Mouse (Mus musculus) embryonic facial prominence, embryonic 14.5 days (tissue): Measurements from ENCODE around the gene 1810010H24Rik. TPM values are rescaled to one million over a fixed set of nuclear protein-coding genes. Genes with fewer than 3 reads are reported as not detected.
A peak's percentile ranks its signal among the peaks of the same experiment; 100 is the strongest.
"Not testable (repeated sequence)": the region's sequence is repeated elsewhere in the genome, so short reads cannot be mapped to it uniquely, and the experiment has no call there.

ENCODE experiments used
- ATAC-seq: fragments of 200-750 bp; cut with Nextera tagmentation; 2 replicates; pipeline ENCODE4 v1.8.0; 2017; ENCODE audit warnings: low read depth, moderate number of reproducible peaks, moderate TSS enrichment
- DNase-seq: peaks from one replicate; pipeline ENCODE4 v3.0.0-alpha.2; 2015; ENCODE audit warnings: low spot score
- H3K27ac ChIP-seq: fragments of 300-500 bp; sonication (generic); replicated peaks from 2 replicates; pipeline ENCODE4 v1.5.1; 2014; ENCODE audit warnings: low read depth, mild to moderate bottlenecking, low read length, moderate library complexity
- H3K27me3 ChIP-seq: fragments of 300-500 bp; sonication (generic); replicated peaks from 2 replicates; pipeline ENCODE4 v1.6.1; 2014; ENCODE audit warnings: low read length; ENCODE audit not compliant: control insufficient read depth, insufficient read depth
- H3K36me3 ChIP-seq: fragments of 300-500 bp; sonication (generic); 2 replicates; pipeline ENCODE4 v1.6.1; 2014; ENCODE audit warnings: low read length, mixed read lengths; ENCODE audit not compliant: control insufficient read depth, insufficient read depth
- H3K4me1 ChIP-seq: fragments of 300-500 bp; sonication (generic); 2 replicates; pipeline ENCODE4 v1.6.1; 2014; ENCODE audit warnings: antibody characterized with exemption, low read length; ENCODE audit not compliant: control insufficient read depth, insufficient read depth
- H3K4me2 ChIP-seq: fragments of 300-500 bp; sonication (generic); 2 replicates; pipeline ENCODE4 v1.6.1; 2014; ENCODE audit warnings: low read depth, mild to moderate bottlenecking, low read length, moderate library complexity, mixed read lengths
- H3K4me3 ChIP-seq: fragments of 300-500 bp; sonication (generic); 2 replicates; pipeline ENCODE4 v1.5.1; 2014; ENCODE audit warnings: low read depth, mild to moderate bottlenecking, low read length
- H3K9ac ChIP-seq: fragments of 300-500 bp; sonication (generic); 2 replicates; pipeline ENCODE4 v1.6.1; 2014; ENCODE audit warnings: low read depth, mild to moderate bottlenecking, low read length, moderate library complexity, mixed read lengths
- H3K9me3 ChIP-seq: fragments of 300-500 bp; sonication (generic); 2 replicates; pipeline ENCODE4 v1.6.1; 2016; ENCODE audit warnings: low read length; ENCODE audit not compliant: control insufficient read depth
- WGBS: fragments of 180-500 bp; shearing (Covaris S2); extraction: QIAGEN DNeasy Blood & Tissue Kit; methylation state at CpG from one replicate; pipeline ENCODE4 v1.1.7; 2014; 5-methylcytosine and 5-hydroxymethylcytosine counted together
- polyA plus RNA-seq: library from polyadenylated mRNA; unstranded; fragments of >200 nt; fragmentation: Nextera tagmentation; extraction: Ambion mirVana; gene quantifications from 2 replicates; pipeline ENCODE4 v1.2.1, GENCODE M21; 2014

The 1810010H24Rik gene
- polyA plus RNA-seq, 1 experiment from 2014 or later: 4.3 TPM

DNA sequence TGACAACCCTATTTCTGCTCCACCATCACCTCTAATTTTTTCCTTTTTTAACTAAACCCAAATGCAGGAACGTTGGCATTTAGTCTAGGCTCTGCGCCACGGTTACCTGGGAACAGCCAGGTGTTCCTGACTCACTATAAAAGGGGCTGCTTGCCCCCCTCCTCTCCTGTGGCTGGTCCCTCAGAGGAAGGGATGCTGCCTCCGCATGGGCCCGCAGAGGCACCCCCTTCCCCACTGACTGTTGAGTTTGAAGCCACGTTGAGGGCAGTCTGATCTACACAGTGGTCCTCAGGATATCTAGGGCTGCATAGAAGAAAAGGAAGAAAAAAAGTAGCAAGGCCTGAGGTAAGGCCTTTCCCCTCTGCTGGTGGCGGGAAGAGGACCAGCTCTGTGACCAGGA, 14.3 kb upstream of the 1810010H24Rik start:
- H3K4me3 ChIP-seq: no peak overlapping the region
- H3K36me3 ChIP-seq: no peaks in the 10 kb centered on the region
- no peak overlapping the region for H3K9ac ChIP-seq
- DNase-seq (no peak), ATAC-seq (no peak)
- H3K4me2 ChIP-seq: peak overlapping the region; percentile 71; the same call in 1 of the 2 replicates
- no peaks in the 10 kb centered on the region for H3K27me3 ChIP-seq
- no peak overlapping the region for H3K27ac ChIP-seq
- 77% methylated on average over 7 of the region's 7 CpGs for WGBS
- no peaks in the 10 kb centered on the region for H3K9me3 ChIP-seq
- H3K4me1 ChIP-seq: peaks cover 6% of the 10 kb centered on the region; the same call in 1 of the 2 replicates

DNA sequence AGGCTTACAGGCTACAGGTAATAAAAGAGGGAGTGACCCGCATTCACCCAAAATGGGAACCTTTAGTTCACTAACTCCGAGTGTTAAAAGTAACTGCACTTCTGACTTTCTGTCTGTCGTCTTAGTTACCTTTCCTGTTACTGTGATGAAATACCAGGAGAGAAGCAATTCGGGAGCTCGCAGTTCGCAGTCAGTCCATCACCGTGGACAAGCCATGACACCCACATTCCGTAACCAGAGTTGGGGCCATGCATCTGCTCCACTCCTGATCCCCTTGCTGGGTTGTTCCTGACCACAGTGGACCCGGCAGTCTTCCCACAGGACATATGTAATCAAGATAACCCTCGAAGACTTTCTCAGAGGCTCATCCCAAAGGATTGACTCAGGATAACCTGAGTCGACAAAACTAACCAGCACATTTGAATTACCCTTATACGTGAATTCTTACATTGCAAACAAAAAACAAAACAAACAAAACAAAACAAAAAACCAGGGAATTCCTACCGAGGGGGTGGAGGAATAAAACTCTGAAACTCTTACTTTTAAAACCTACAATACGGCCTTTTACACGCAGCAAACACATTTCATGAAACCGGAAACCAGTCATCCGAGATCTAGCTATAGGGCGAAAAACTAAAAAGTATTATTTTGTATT, 13.7 kb upstream of the 1810010H24Rik start:
- WGBS: 26% methylated on average over 18 of the region's 18 CpGs
- peak overlapping the region; percentile 60 for H3K4me3 ChIP-seq
- peak overlapping the region; percentile 81 for H3K9ac ChIP-seq
- H3K9me3 ChIP-seq: no peaks in the 10 kb centered on the region
- H3K27ac ChIP-seq: peak overlapping the region; percentile 98
- ATAC-seq (no peak), DNase-seq (no peak)
- H3K27me3 ChIP-seq: no peaks in the 10 kb centered on the region
- H3K4me1 ChIP-seq: peaks cover 6% of the 10 kb centered on the region; the same call in 1 of the 2 replicates
- H3K4me2 ChIP-seq: peak overlapping the region; percentile 71
- no peaks in the 10 kb centered on the region for H3K36me3 ChIP-seq

DNA sequence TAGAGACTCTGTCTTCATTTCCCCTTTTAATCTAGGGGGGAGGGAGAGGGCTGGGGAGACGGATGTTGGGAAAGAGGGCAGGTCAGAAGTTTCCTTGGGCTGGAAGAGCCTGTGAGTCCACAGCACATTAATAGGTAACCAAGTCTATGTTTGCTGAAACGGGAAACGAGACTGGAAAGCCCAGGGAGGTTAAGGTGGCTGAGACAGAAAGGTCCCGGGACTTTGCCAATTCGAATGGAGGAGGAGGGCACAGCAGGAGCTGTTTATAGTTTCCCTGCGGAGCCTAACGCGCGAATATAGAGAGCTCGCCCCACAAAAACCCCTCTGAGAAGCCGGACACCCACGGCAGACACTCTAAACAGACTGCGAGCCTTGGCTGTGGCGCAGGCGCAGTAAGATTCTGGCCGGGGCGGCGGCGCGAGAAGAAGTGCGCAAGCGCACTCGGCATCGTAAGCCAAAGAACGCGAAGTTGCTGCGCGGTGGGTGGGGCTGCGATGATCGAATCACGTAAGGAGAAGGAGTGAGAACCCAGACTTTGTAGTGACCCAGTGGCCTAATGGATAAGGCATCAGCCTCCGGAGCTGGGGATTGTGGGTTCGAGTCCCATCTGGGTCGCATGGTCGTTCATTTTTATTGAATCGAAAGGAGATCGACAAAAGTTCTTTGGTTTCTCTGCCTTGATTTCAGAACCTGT, 13.0 kb upstream of the 1810010H24Rik start:
- under 1% methylated on average over 37 of the region's 37 CpGs for WGBS
- ATAC-seq (peak; percentile 96), DNase-seq (peak; percentile 96)
- Histone ChIP-seq H3K9me3 (no peaks in the 10 kb centered on the region), H3K4me2 (peak overlapping the region; percentile 71), H3K4me3 (peak overlapping the region; percentile 60), H3K27ac (peak overlapping the region; percentile 98), H3K27me3 (no peaks in the 10 kb centered on the region), H3K9ac (peak overlapping the region; percentile 81), H3K4me1 (peaks cover 6% of the 10 kb centered on the region; the same call in 1 of the 2 replicates), H3K36me3 (no peaks in the 10 kb centered on the region)

DNA sequence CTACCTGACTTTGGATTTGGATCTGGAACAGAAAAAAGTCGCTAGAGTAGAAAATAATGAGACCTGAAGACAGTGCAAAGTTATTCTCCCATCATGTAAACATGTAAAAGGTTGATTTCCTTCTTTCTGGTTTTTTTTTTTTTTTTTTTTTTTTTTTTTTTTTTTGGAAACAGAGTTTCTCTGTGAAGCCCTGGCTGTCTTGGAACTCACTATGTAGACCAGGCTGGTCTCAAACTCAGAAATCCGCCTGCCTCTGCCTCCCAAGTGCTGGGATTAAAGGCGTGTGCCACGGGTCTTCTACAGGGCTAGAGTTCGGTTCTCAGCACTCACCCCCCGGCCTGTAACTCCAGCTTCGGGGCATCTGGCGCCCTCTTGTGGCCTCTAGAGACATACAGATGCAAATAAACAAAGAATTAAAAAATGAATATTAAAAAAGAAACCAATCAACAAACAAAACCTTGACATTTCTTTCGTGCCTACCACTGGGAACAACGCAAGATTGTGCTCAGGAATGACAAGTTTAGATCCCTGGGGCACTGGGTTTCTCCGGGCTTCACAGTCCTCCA, 11.4 kb upstream of the 1810010H24Rik start:
- Histone ChIP-seq H3K36me3 (no peaks in the 10 kb centered on the region), H3K4me3 (no peak overlapping the region), H3K27ac (no peak overlapping the region), H3K9me3 (no peaks in the 10 kb centered on the region), H3K9ac (no peak overlapping the region), H3K4me1 (peaks cover 6% of the 10 kb centered on the region; the same call in 1 of the 2 replicates), H3K27me3 (no peaks in the 10 kb centered on the region), H3K4me2 (no peak overlapping the region)
- DNase-seq (no peak), ATAC-seq (no peak)
- 80% methylated on average over 11 of the region's 11 CpGs for WGBS

DNA sequence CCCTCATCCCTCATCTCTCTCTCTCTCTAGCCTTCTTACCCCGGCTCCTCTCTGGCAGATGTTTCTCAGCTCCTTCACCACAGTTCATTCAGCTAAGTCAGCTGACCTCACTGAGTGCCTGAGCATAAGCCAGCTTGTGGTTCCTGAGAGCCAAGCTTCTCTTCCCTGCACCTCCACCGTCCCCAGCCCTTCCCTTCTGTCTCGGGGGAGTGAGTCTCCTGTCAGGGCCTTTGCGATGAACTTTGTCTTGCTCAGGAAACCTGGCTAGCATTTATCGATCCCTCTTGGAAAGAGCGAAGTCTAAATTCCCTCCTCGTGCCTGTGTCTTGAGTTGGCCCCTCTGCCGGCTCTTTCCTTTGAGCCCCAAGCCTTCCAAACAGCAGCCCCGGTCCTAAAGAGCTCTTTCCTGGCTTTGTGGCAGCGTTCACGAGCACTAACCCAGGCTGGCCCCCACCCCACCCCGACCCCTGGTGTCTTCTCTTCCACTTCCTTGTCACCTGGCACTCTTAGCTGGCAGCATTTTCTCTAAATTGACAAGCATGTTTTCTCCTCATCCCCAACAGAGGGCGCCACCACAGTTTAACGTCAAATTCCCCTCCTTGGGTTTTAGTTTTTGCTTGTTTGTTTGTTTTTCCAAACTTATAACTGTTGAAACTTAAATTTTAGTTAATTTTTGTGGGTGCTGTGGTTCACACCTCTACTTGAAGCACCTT, 10.7 kb upstream of the 1810010H24Rik start:
- DNase-seq (no peak), ATAC-seq (no peak)
- Histone ChIP-seq H3K27ac (no peak overlapping the region), H3K9me3 (no peaks in the 10 kb centered on the region), H3K27me3 (no peaks in the 10 kb centered on the region), H3K4me3 (no peak overlapping the region), H3K4me2 (no peak overlapping the region), H3K4me1 (peaks cover 6% of the 10 kb centered on the region; the same call in 1 of the 2 replicates), H3K9ac (no peak overlapping the region), H3K36me3 (no peaks in the 10 kb centered on the region)
- WGBS: 47% methylated on average over 14 of the region's 14 CpGs

DNA sequence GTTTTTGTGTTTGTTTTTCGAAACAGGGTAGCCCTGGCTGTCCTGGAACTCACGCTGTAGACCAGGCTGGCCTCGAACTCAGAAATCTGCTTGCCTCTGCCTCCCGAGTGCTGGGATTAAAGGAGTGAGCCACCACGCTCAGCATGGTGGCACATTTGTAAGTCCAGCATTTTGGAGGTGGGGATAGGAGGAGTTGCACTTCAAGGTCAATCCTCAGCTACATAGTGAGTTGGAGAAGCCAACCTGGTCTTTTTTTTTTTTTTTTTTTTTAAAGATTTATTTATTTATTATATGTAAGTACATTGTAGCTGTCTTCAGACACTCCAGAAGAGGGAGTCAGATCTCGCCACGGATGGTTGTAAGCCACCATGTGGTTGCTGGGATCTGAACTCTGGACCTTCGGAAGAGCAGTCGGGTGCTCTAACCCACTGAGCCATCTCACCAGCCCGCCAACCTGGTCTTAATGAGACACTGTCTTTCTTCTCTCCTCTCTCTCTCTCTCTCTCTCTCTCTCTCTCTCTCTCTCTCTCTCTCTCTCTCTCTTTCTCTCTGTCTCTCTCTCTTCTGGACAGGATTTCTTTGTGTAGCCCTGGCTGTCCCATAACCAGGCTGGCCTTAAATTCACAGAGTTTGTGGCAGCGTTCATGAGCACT, 9.8 kb upstream of the 1810010H24Rik start:
- ATAC-seq, H3K27me3 ChIP-seq, H3K4me2 ChIP-seq, H3K27ac ChIP-seq, H3K4me3 ChIP-seq, H3K4me1 ChIP-seq, H3K9ac ChIP-seq, H3K36me3 ChIP-seq, H3K9me3 ChIP-seq, DNase-seq: not testable (repeated sequence)
- WGBS: 74% methylated on average over 11 of the region's 11 CpGs

DNA sequence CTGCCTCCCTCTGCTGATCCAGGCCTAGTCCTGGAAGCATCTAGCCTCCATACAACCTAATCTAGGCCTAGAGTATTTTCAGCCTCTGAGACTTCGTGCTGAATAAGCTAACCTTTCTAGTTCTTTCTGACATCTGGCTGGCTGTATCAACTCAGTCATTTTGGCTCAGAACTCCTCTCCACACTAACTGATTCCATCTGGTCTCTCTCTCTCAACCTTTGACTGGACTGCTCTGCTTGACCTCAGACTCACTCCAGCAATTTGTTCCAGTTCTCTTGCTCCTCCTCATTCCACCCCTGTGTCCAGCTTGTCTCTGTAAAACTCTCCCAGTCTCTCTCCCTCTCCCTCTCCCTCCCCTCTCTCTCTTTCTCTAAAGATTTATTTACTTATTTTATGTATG, 8.6 kb upstream of the 1810010H24Rik start:
- Histone ChIP-seq H3K4me3 (no peak overlapping the region), H3K27ac (no peak overlapping the region), H3K4me2 (no peak overlapping the region), H3K36me3 (no peaks in the 10 kb centered on the region), H3K9ac (no peak overlapping the region), H3K9me3 (no peaks in the 10 kb centered on the region), H3K27me3 (no peaks in the 10 kb centered on the region), H3K4me1 (peaks cover 2% of the 10 kb centered on the region; the same call in 1 of the 2 replicates)
- WGBS: 28% methylated on average over 1 of the region's 1 CpGs
- ATAC-seq: no peak
- peak; percentile 61 for DNase-seq

DNA sequence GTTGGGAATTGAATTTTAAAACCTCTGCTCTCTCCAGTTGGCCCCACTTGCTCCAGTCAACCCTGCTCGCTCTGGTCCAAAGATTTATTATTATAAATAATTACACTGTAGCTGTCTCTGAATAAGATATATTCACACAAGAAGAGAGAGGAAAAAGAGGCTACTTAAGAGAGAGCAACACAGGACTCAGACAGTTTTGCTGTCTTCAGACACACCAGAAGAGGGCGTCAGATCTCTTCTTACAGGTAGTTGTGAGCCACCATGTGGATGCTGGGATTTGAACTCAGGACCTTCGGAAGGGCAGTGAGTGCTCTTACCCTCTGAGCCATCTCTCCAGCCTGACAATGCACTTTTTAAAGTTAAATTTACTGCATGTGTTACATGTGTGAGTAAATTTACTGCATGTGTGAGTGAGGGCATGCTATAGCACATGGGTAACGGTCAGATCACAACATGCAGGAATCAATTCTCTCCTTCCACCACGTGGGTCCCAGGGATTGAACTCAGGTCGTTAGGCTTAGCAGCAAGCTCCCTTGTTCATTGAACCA, 8.1 kb upstream of the 1810010H24Rik start:
- H3K9ac ChIP-seq: no peak overlapping the region
- H3K36me3 ChIP-seq: no peaks in the 10 kb centered on the region
- ATAC-seq: no peak
- H3K4me3 ChIP-seq: no peak overlapping the region
- DNase-seq: no peak
- no peak overlapping the region for H3K4me2 ChIP-seq
- H3K9me3 ChIP-seq: no peaks in the 10 kb centered on the region
- WGBS: 52% methylated on average over 6 of the region's 6 CpGs
- no peaks in the 10 kb centered on the region for H3K27me3 ChIP-seq
- H3K4me1 ChIP-seq: no peaks in the 10 kb centered on the region
- H3K27ac ChIP-seq: no peak overlapping the region
